Mouse (Mus musculus) ES-E14 (cell line): ENCODE data around the gene Cdc42bpb. TPM values are rescaled to one million over a fixed set of nuclear protein-coding genes. Genes with fewer than 3 reads are reported as not detected.

Experiments used
- DNase-seq: peaks from one replicate; pipeline ENCODE4 v3.0.0-alpha.2; 2013; ENCODE audit warnings: low read depth, low spot score
- H3K27ac ChIP-seq: 2 replicates; pipeline ENCODE4 v1.5.1; 2012; ENCODE audit warnings: low read depth, mild to moderate bottlenecking, low read length, moderate library complexity, mixed read lengths; ENCODE audit not compliant: poor library complexity, insufficient read depth, severe bottlenecking
- H3K36me3 ChIP-seq: 2 replicates; pipeline ENCODE4 v1.6.1; 2012; ENCODE audit warnings: mild to moderate bottlenecking, low read length, moderate library complexity, mixed read lengths; ENCODE audit not compliant: control insufficient read depth, poor library complexity, insufficient read depth, severe bottlenecking
- H3K4me1 ChIP-seq, 2 experiments: fragments of 150-350 bp in 1 of 2; sonication (generic) in 1 of 2; 2 replicates each; pipeline ENCODE4 v1.6.1; 2012; ENCODE audit warnings: low read length in 2 of 2, mild to moderate bottlenecking in 1 of 2, mixed read lengths in 1 of 2; ENCODE audit not compliant: control insufficient read depth in 2 of 2, insufficient read depth in 2 of 2, poor library complexity in 1 of 2
- H3K4me3 ChIP-seq, 2 experiments: fragments of 150-350 bp in 1 of 2; sonication (generic) in 1 of 2; 2 replicates each; pipeline ENCODE4 v1.5.1; 2012; ENCODE audit warnings: low read length in 2 of 2, low read depth in 1 of 2, mild to moderate bottlenecking in 1 of 2, mixed read lengths in 1 of 2; ENCODE audit not compliant: insufficient read depth in 1 of 2, poor library complexity in 1 of 2, severe bottlenecking in 1 of 2
- H3K9ac ChIP-seq: 2 replicates; pipeline ENCODE4 v1.6.1; 2012; ENCODE audit warnings: low read depth, mild to moderate bottlenecking, low read length, mixed read lengths; ENCODE audit not compliant: poor library complexity, insufficient read depth, severe bottlenecking
- H3K9me3 ChIP-seq: fragments of 150-350 bp; sonication (generic); 2 replicates; pipeline ENCODE4 v1.6.1; 2012; ENCODE audit warnings: low read depth, mild to moderate bottlenecking, low read length; ENCODE audit not compliant: control insufficient read depth, insufficient read depth
- CHD2 ChIP-seq: IDR thresholded peaks from 2 replicates; pipeline ENCODE4 v1.6.1; 2014; ENCODE audit warnings: mild to moderate bottlenecking, low read depth, low read length, inconsistent platforms
- HCFC1 ChIP-seq: IDR thresholded peaks from 2 replicates; pipeline ENCODE4 v1.6.1; 2012; ENCODE audit warnings: low read length, inconsistent platforms, borderline replicate concordance; ENCODE audit not compliant: insufficient read depth
- MAFK ChIP-seq: IDR thresholded peaks from 2 replicates; pipeline ENCODE4 v1.6.1; 2014; ENCODE audit warnings: mild to moderate bottlenecking, low read depth, low read length, inconsistent platforms; ENCODE audit not compliant: insufficient read depth
- ZC3H11A ChIP-seq: IDR thresholded peaks from 2 replicates; pipeline ENCODE4 v1.6.1; 2012; ENCODE audit warnings: low read depth, mild to moderate bottlenecking, inconsistent platforms, low read length, borderline replicate concordance
- ZNF384 ChIP-seq: IDR thresholded peaks from 2 replicates; pipeline ENCODE4 v1.6.1; 2012; ENCODE audit warnings: low read depth, low read length, inconsistent platforms
- in situ Hi-C, 2 experiments: fragments of 600-800 bp; cut with MboI; formaldehyde crosslinking; loops; one replicate each; pipeline ENCODE4 v1.15.1; 2025; ENCODE audit warnings: low sequenced_read_pairs in 2 of 2, inconsistent platforms in 1 of 2; ENCODE audit not compliant: unreplicated experiment in 2 of 2
- total RNA-seq: library from RNA; depleted of rRNA; stranded (reverse); fragments of 300-350 nt; gene quantifications from 2 replicates; pipeline ENCODE4 v1.2.3, GENCODE M21; 2012

The Cdc42bpb gene
- total RNA-seq, 1 experiment, result 63.7 TPM

DNA sequence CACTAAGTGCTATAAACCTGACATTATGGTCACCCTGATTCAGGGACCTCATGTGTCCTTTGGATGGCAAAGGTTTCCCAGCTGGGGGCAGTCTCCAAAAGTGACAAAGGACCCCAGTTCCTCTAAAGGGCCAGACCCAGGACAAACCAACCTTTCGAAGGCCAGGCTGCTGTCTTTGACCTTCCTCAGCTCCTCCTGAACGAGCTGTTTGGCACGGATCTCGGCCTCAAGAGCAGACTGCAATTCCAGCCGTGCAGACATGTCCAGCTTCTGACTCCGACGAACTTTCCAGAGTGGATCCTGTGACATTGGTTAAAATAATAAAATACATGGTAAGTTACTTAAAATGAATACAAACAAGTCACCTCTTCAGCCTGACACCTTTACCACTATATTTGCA, 63.2 kb downstream of the Cdc42bpb start:
- no peak for DNase-seq
- Histone ChIP-seq H3K27ac (no peak overlapping the region), H3K36me3 (peaks cover 66% of the 10 kb centered on the region), H3K4me3 (no peak overlapping the region), H3K9ac (no peak overlapping the region), H3K9me3 (no peaks in the 10 kb centered on the region), H3K4me1 (peaks cover 0 to 7% of the 10 kb centered on the region in 2 experiments; a peak in 1 of 4 replicates)
- no peak for TF ChIP-seq HCFC1
- no peak for TF ChIP-seq CHD2
- in situ Hi-C loops, result no loop called here

DNA sequence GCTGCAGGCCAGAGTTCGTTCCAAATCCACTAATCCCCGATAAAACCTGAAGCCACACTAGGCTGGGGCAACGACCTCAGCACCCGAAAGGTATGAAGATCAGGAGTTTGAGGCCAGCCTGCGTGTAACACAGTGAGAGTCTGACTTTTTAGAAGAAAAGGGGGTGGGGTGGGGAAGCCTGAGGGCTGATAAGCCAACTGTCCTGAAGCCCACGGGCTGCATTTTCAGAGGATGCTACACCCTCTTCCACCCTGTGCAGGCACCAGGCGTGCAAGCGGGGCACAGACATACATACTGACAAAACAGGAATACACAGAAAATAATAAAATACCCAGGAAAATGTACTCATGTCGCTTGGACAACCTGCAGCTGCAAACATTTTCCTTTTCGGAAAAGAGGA, 65.7 kb downstream of the Cdc42bpb start:
- Histone ChIP-seq H3K27ac (no peak overlapping the region), H3K4me3 (no peak overlapping the region), H3K4me1 (peaks cover 0 to 7% of the 10 kb centered on the region in 2 experiments; a peak in 1 of 4 replicates), H3K36me3 (peaks cover 59% of the 10 kb centered on the region), H3K9me3 (no peaks in the 10 kb centered on the region), H3K9ac (no peak overlapping the region)
- TF ChIP-seq ZNF384 (no peak), CHD2 (no peak), MAFK (no peak), HCFC1 (no peak), ZC3H11A (no peak)
- in situ Hi-C loops, result no loop called here
- DNase-seq, result no peak

DNA sequence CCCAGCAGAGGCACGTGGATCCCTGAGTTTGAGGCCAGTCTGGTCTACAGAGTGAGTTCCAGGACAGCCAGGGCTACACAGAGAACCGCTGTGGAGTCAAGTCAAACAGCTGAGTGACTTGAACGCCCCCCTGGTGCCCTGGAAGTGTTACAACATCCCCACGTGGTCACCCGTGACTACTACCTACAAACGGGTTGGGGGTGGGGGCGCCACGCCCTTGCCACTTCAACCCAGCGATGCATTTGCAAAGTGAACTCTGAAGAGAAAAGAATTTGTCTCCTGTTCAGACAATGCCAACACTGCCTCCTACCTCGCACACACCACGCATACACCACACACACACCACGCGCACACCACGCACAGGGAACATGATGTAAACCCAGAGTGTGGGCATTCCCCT, 67.6 kb downstream of the Cdc42bpb start:
- in situ Hi-C loops, result no loop called here

DNA sequence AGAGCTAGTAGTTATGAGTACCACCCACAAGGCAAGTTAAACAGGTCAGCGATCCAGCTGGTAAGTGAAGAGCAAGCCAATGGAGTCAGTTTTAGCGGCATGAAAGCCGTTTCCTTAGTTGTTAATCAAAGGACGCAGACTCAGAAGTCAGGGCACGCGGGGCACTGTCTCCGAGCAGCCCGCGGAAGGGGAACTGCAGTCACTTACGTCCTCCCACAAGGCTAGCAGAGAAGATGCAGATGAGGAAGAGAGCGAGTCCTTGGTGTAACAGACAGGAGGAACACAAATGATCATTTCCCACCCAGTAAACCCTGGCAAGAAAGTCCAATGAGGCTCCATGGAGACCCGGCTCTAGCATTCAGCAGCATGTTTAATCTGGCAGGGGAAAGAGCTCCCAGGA, 68.3 kb downstream of the Cdc42bpb start:
- Histone ChIP-seq H3K4me1 (peaks cover 0 to 7% of the 10 kb centered on the region in 2 experiments; a peak in 1 of 4 replicates), H3K36me3 (peaks cover 69% of the 10 kb centered on the region)
- in situ Hi-C loops, result no loop called here

More for the DNA sequence above, 67.6 kb downstream of the Cdc42bpb start:
- peaks cover 0 to 7% of the 10 kb centered on the region in 2 experiments; a peak in 1 of 4 replicates for H3K4me1 ChIP-seq
- peaks cover 66% of the 10 kb centered on the region for H3K36me3 ChIP-seq
- H3K4me3 ChIP-seq, result no peak overlapping the region
- no peaks in the 10 kb centered on the region for H3K9me3 ChIP-seq
- DNase-seq, result no peak
- H3K27ac ChIP-seq, result no peak overlapping the region
- no peak overlapping the region for H3K9ac ChIP-seq
- no peak for TF ChIP-seq ZNF384

DNA sequence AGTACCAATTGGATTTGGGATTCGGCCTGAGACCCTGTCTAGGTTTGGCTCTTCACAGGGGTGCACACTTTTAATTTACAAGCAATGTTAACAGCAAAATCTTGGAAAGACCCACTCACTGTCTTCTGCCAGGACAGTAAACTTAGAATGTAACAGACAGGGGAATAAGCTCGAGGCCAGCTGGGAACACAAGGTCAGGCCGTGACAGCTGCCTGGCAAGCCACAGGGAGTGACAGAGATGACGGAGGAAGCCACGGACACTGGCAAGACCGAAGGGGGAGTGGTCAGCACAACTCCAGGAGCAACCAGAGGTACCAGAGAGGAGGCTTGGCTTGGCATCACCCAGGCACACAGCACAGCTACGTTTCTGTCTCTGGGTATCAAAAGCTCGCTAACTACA, 70.7 kb downstream of the Cdc42bpb start:
- no peak overlapping the region for H3K27ac ChIP-seq
- peaks cover 66% of the 10 kb centered on the region for H3K36me3 ChIP-seq
- H3K4me1 ChIP-seq, result peaks cover 0 to 7% of the 10 kb centered on the region in 2 experiments; a peak in 1 of 4 replicates
- no peaks in the 10 kb centered on the region for H3K9me3 ChIP-seq
- H3K4me3 ChIP-seq, result no peak overlapping the region
- H3K9ac ChIP-seq, result no peak overlapping the region
- DNase-seq, result no peak
- no peak for TF ChIP-seq ZNF384
- in situ Hi-C loops, result no loop called here

More for the DNA sequence above, 68.3 kb downstream of the Cdc42bpb start:
- TF ChIP-seq HCFC1, result no peak
- no peak for TF ChIP-seq ZC3H11A
- no peak for TF ChIP-seq ZNF384
- TF ChIP-seq CHD2, result no peak
- TF ChIP-seq MAFK, result no peak
- Histone ChIP-seq H3K9me3 (no peaks in the 10 kb centered on the region), H3K27ac (no peak overlapping the region), H3K9ac (no peak overlapping the region), H3K4me3 (no peak overlapping the region)
- DNase-seq, result no peak
